Mouse (Mus musculus) neural tube, embryonic 11.5 days (tissue): ENCODE measurements at regions not wholly inside any gene's neighbourhood (a gene's known extent, or its start where the extent isn't known, plus 50 kb on each side); places are given as distances from the start of the nearest gene placed in this dataset.

Experiments
- ATAC-seq: fragments of 200-750 bp; cut with Nextera tagmentation; 2 replicates; pipeline ENCODE4 v1.8.0; 2017; ENCODE audit warnings: moderate number of reproducible peaks, mild to moderate bottlenecking, moderate TSS enrichment, moderate library complexity; ENCODE audit not compliant: insufficient read depth, low FRiP score, low TSS enrichment
- DNase-seq: peaks from one replicate; pipeline ENCODE4 v3.0.0-alpha.2; 2015; ENCODE audit warnings: low spot score
- H3K27ac ChIP-seq: fragments of 300-500 bp; sonication (generic); 2 replicates; pipeline ENCODE4 v1.5.1; 2014; ENCODE audit warnings: low read depth, mild to moderate bottlenecking, low read length
- H3K27me3 ChIP-seq: fragments of 300-500 bp; sonication (generic); 2 replicates; pipeline ENCODE4 v1.6.1; 2014; ENCODE audit warnings: mild to moderate bottlenecking, low read length, mixed read lengths; ENCODE audit not compliant: control insufficient read depth, insufficient read depth
- H3K36me3 ChIP-seq: fragments of 300-500 bp; sonication (generic); 2 replicates; pipeline ENCODE4 v1.6.1; 2014; ENCODE audit warnings: mild to moderate bottlenecking, low read length, moderate library complexity, mixed read lengths; ENCODE audit not compliant: control insufficient read depth, insufficient read depth
- H3K4me1 ChIP-seq: fragments of 300-500 bp; sonication (generic); 2 replicates; pipeline ENCODE4 v1.6.1; 2014; ENCODE audit warnings: low read length, mixed read lengths; ENCODE audit not compliant: control insufficient read depth, insufficient read depth
- H3K4me2 ChIP-seq: fragments of 300-500 bp; sonication (generic); 2 replicates; pipeline ENCODE4 v1.6.1; 2014; ENCODE audit warnings: low read depth, mild to moderate bottlenecking, moderate library complexity
- H3K4me3 ChIP-seq: fragments of 300-500 bp; sonication (generic); 2 replicates; pipeline ENCODE4 v1.5.1; 2014; ENCODE audit warnings: low read depth, low read length
- H3K9ac ChIP-seq: fragments of 300-500 bp; sonication (generic); 2 replicates; pipeline ENCODE4 v1.6.1; 2014; ENCODE audit warnings: mild to moderate bottlenecking, low read length
- H3K9me3 ChIP-seq: fragments of 300-500 bp; sonication (generic); 2 replicates; pipeline ENCODE4 v1.6.1; 2016; ENCODE audit warnings: low read length; ENCODE audit not compliant: control insufficient read depth
- WGBS: fragments of 180-500 bp; shearing (Covaris S2); extraction: QIAGEN DNeasy Blood & Tissue Kit; methylation state at CpG from one replicate; pipeline ENCODE4 v1.1.7; 2014; 5-methylcytosine and 5-hydroxymethylcytosine counted together

- H3K9me3 ChIP-seq = no peaks in the 10 kb centered on the region
- H3K27me3 ChIP-seq = no peaks in the 10 kb centered on the region
- H3K27ac ChIP-seq = no peak overlapping the region
- H3K36me3 ChIP-seq = no peaks in the 10 kb centered on the region
- no peaks in the 10 kb centered on the region for H3K4me1 ChIP-seq
- DNase-seq (no peak), ATAC-seq (no peak)
- H3K4me3 ChIP-seq = no peak overlapping the region
- WGBS = 96% methylated on average over 2 of the region's 2 CpGs
- no peak overlapping the region for H3K9ac ChIP-seq
- no peak overlapping the region for H3K4me2 ChIP-seq
These were observed 545.6 kb downstream of the Tfap2b start for GRCm38 (mm10) chr1:19754346-19754745.

GRCm38 (mm10) chr1:19757921-19758436, 549.3 kb downstream of the Tfap2b start:
- Histone ChIP-seq H3K4me1 (no peaks in the 10 kb centered on the region), H3K9me3 (no peaks in the 10 kb centered on the region), H3K27me3 (no peaks in the 10 kb centered on the region), H3K4me3 (no peak overlapping the region), H3K27ac (no peak overlapping the region), H3K4me2 (no peak overlapping the region), H3K9ac (no peak overlapping the region), H3K36me3 (no peaks in the 10 kb centered on the region)
- no peak for ATAC-seq
- WGBS = 85% methylated on average over 3 of the region's 3 CpGs
- DNase-seq = no peak

- H3K27ac ChIP-seq = no peak overlapping the region
- no peak overlapping the region for H3K4me3 ChIP-seq
- H3K9me3 ChIP-seq = no peaks in the 10 kb centered on the region
- no peak for ATAC-seq
- H3K36me3 ChIP-seq = no peaks in the 10 kb centered on the region
- no peaks in the 10 kb centered on the region for H3K4me1 ChIP-seq
- no peak overlapping the region for H3K9ac ChIP-seq
- no peak overlapping the region for H3K4me2 ChIP-seq
- no peaks in the 10 kb centered on the region for H3K27me3 ChIP-seq
- DNase-seq = no peak
These were observed 558.2 kb downstream of the Tfap2b start for GRCm38 (mm10) chr1:19766879-19767278.

- Histone ChIP-seq H3K27ac (no peak overlapping the region), H3K4me1 (no peaks in the 10 kb centered on the region), H3K9me3 (no peaks in the 10 kb centered on the region), H3K9ac (no peak overlapping the region), H3K27me3 (no peaks in the 10 kb centered on the region), H3K4me3 (no peak overlapping the region), H3K4me2 (no peak overlapping the region), H3K36me3 (no peaks in the 10 kb centered on the region)
- ATAC-seq (no peak), DNase-seq (no peak)
These were observed 563.6 kb downstream of the Tfap2b start for GRCm38 (mm10) chr1:19772266-19772665.

- H3K9me3 ChIP-seq = no peaks in the 10 kb centered on the region
- H3K4me3 ChIP-seq = no peak overlapping the region
- ATAC-seq (no peak), DNase-seq (no peak)
- no peaks in the 10 kb centered on the region for H3K36me3 ChIP-seq
- WGBS = 96% methylated on average over 1 of the region's 1 CpGs
- no peak overlapping the region for H3K4me2 ChIP-seq
- no peak overlapping the region for H3K9ac ChIP-seq
- no peaks in the 10 kb centered on the region for H3K27me3 ChIP-seq
- no peaks in the 10 kb centered on the region for H3K4me1 ChIP-seq
- no peak overlapping the region for H3K27ac ChIP-seq
These were observed 565.8 kb downstream of the Tfap2b start for GRCm38 (mm10) chr1:19774502-19774901.

GRCm38 (mm10) chr1:19777542-19777941, 568.8 kb downstream of the Tfap2b start:
- Histone ChIP-seq H3K9me3 (no peaks in the 10 kb centered on the region), H3K4me2 (no peak overlapping the region), H3K27ac (no peak overlapping the region), H3K9ac (no peak overlapping the region), H3K4me1 (no peaks in the 10 kb centered on the region), H3K36me3 (no peaks in the 10 kb centered on the region), H3K27me3 (no peaks in the 10 kb centered on the region), H3K4me3 (no peak overlapping the region)
- DNase-seq (no peak), ATAC-seq (no peak)
- WGBS = 83% methylated on average over 1 of the region's 1 CpGs

- H3K9me3 ChIP-seq = no peaks in the 10 kb centered on the region
- WGBS = 85% methylated on average over 2 of the region's 2 CpGs
- no peak overlapping the region for H3K9ac ChIP-seq
- ATAC-seq (no peak), DNase-seq (no peak)
- no peaks in the 10 kb centered on the region for H3K4me1 ChIP-seq
- no peak overlapping the region for H3K4me3 ChIP-seq
- H3K27ac ChIP-seq = no peak overlapping the region
- H3K36me3 ChIP-seq = no peaks in the 10 kb centered on the region
- no peaks in the 10 kb centered on the region for H3K27me3 ChIP-seq
- no peak overlapping the region for H3K4me2 ChIP-seq
These were observed 578.3 kb downstream of the Tfap2b start for GRCm38 (mm10) chr1:19786971-19787370.

GRCm38 (mm10) chr1:19794124-19794523, 585.4 kb downstream of the Tfap2b start:
- no peak overlapping the region for H3K27ac ChIP-seq
- no peak overlapping the region for H3K9ac ChIP-seq
- no peaks in the 10 kb centered on the region for H3K9me3 ChIP-seq
- H3K4me3 ChIP-seq = no peak overlapping the region
- no peak for DNase-seq
- ATAC-seq = no peak
- no peaks in the 10 kb centered on the region for H3K4me1 ChIP-seq
- no peaks in the 10 kb centered on the region for H3K36me3 ChIP-seq
- H3K27me3 ChIP-seq = no peaks in the 10 kb centered on the region
- 86% methylated on average over 2 of the region's 2 CpGs for WGBS
- no peak overlapping the region for H3K4me2 ChIP-seq

GRCm38 (mm10) chr1:19825887-19826286, 617.2 kb downstream of the Tfap2b start:
- no peak overlapping the region for H3K9ac ChIP-seq
- WGBS = 72% methylated on average over 3 of the region's 3 CpGs
- no peaks in the 10 kb centered on the region for H3K9me3 ChIP-seq

More at GRCm38 (mm10) chr1:19825887-19826286, 617.2 kb downstream of the Tfap2b start:
- H3K4me3 ChIP-seq = no peak overlapping the region
- no peaks in the 10 kb centered on the region for H3K4me1 ChIP-seq
- H3K4me2 ChIP-seq = no peak overlapping the region
- H3K36me3 ChIP-seq = no peaks in the 10 kb centered on the region
- ATAC-seq (0 out of 2 replicates have a peak, but pooled peaks have one; percentile 20), DNase-seq (no peak)
- no peaks in the 10 kb centered on the region for H3K27me3 ChIP-seq
- H3K27ac ChIP-seq = no peak overlapping the region
